Mouse (Mus musculus): ENCODE data around the gene Tspan9. TPM values are rescaled to one million over a fixed set of nuclear protein-coding genes. Genes with fewer than 3 reads are reported as not detected.
A peak's percentile ranks its signal among the peaks of the same experiment; 100 is the strongest.

Tspan9 gene
- polyA plus RNA-seq, 1 experiment from 2014 or later, result 69.7 TPM

GRCm38 (mm10) chr6:128115121-128115520, 28.3 kb downstream of the Tspan9 start:
- Histone ChIP-seq H3K4me3 (no peak overlapping the region), H3K27ac (replicated peaks) (no peak overlapping the region; the same call in 1 of the 2 replicates), H3K9me3 (no peaks in the 10 kb centered on the region), H3K4me1 (peaks cover 69% of the 10 kb centered on the region), H3K27me3 (replicated peaks; ENCODE audit: low read depth, poor library complexity, severe bottlenecking) (no peaks in the 10 kb centered on the region), H3K36me3 (replicated peaks) (peaks cover 11% of the 10 kb centered on the region; the same call in 1 of the 2 replicates)
- WGBS, result 90% methylated on average over 6 of the region's 6 CpGs
- DNase-seq (ENCODE audit: low spot score), result no peak

- H3K27ac ChIP-seq (replicated peaks), result peak overlapping the region; percentile 77
- peak; percentile 56 for DNase-seq (ENCODE audit: low spot score)
- H3K9me3 ChIP-seq, result no peaks in the 10 kb centered on the region
- no peak overlapping the region for H3K4me3 ChIP-seq
- no peaks in the 10 kb centered on the region for H3K36me3 ChIP-seq (replicated peaks)
- H3K27me3 ChIP-seq (replicated peaks; ENCODE audit: low read depth, poor library complexity, severe bottlenecking), result no peaks in the 10 kb centered on the region
- peaks cover 70% of the 10 kb centered on the region for H3K4me1 ChIP-seq
- 7% methylated on average over 3 of the region's 3 CpGs for WGBS
These were observed 30.8 kb downstream of the Tspan9 start for GRCm38 (mm10) chr6:128112605-128113004.

- H3K27ac ChIP-seq (replicated peaks), result peak overlapping the region; percentile 77
- WGBS, result 58% methylated on average over 7 of the region's 7 CpGs
- H3K9me3 ChIP-seq, result no peaks in the 10 kb centered on the region
- no peaks in the 10 kb centered on the region for H3K36me3 ChIP-seq (replicated peaks)
- no peaks in the 10 kb centered on the region for H3K27me3 ChIP-seq (replicated peaks; ENCODE audit: low read depth, poor library complexity, severe bottlenecking)
- no peak overlapping the region for H3K4me3 ChIP-seq
- no peak for DNase-seq (ENCODE audit: low spot score)
- peaks cover 68% of the 10 kb centered on the region for H3K4me1 ChIP-seq
These were observed 31.6 kb downstream of the Tspan9 start for GRCm38 (mm10) chr6:128111784-128112183.

- WGBS, result 88% methylated on average over 7 of the region's 7 CpGs
- Histone ChIP-seq H3K4me1 (peaks cover 73% of the 10 kb centered on the region), H3K27ac (replicated peaks) (0 out of 2 replicates have a peak overlapping the region, but pooled peaks have one; percentile 14), H3K36me3 (replicated peaks) (no peaks in the 10 kb centered on the region), H3K27me3 (replicated peaks; ENCODE audit: low read depth, poor library complexity, severe bottlenecking) (no peaks in the 10 kb centered on the region), H3K9me3 (no peaks in the 10 kb centered on the region), H3K4me3 (no peak overlapping the region)
- DNase-seq (ENCODE audit: low spot score), result no peak
These were observed 34.9 kb downstream of the Tspan9 start for GRCm38 (mm10) chr6:128108324-128109035.

GRCm38 (mm10) chr6:128107698-128108097, 35.7 kb downstream of the Tspan9 start:
- Histone ChIP-seq H3K27ac (replicated peaks) (peak overlapping the region; percentile 70), H3K27me3 (replicated peaks; ENCODE audit: low read depth, poor library complexity, severe bottlenecking) (no peaks in the 10 kb centered on the region), H3K4me1 (peaks cover 71% of the 10 kb centered on the region), H3K36me3 (replicated peaks) (no peaks in the 10 kb centered on the region), H3K9me3 (no peaks in the 10 kb centered on the region), H3K4me3 (no peak overlapping the region)
- no peak for DNase-seq (ENCODE audit: low spot score)
- WGBS, result 71% methylated on average over 8 of the region's 8 CpGs

- 80% methylated on average over 3 of the region's 3 CpGs for WGBS
- no peaks in the 10 kb centered on the region for H3K27me3 ChIP-seq (replicated peaks; ENCODE audit: low read depth, poor library complexity, severe bottlenecking)
- H3K9me3 ChIP-seq, result no peaks in the 10 kb centered on the region
- peak overlapping the region; percentile 11 for H3K27ac ChIP-seq (replicated peaks)
- H3K36me3 ChIP-seq (replicated peaks), result no peaks in the 10 kb centered on the region
- H3K4me1 ChIP-seq, result peaks cover 65% of the 10 kb centered on the region
- DNase-seq (ENCODE audit: low spot score), result no peak
- no peak overlapping the region for H3K4me3 ChIP-seq
These were observed 37.2 kb downstream of the Tspan9 start for GRCm38 (mm10) chr6:128106154-128106553.

GRCm38 (mm10) chr6:128104712-128105324, 38.6 kb downstream of the Tspan9 start:
- Histone ChIP-seq H3K27ac (replicated peaks) (peak overlapping the region; percentile 11; the same call in 1 of the 2 replicates), H3K4me3 (no peak overlapping the region), H3K36me3 (replicated peaks) (no peaks in the 10 kb centered on the region), H3K9me3 (no peaks in the 10 kb centered on the region), H3K27me3 (replicated peaks; ENCODE audit: low read depth, poor library complexity, severe bottlenecking) (no peaks in the 10 kb centered on the region), H3K4me1 (peaks cover 60% of the 10 kb centered on the region)
- peak; percentile 35 for DNase-seq (ENCODE audit: low spot score)
- 76% methylated on average over 7 of the region's 7 CpGs for WGBS

- DNase-seq (ENCODE audit: low spot score), result no peak
- Histone ChIP-seq H3K36me3 (replicated peaks) (no peaks in the 10 kb centered on the region), H3K27ac (replicated peaks) (0 out of 2 replicates have a peak overlapping the region, but pooled peaks have one; percentile 1), H3K27me3 (replicated peaks; ENCODE audit: low read depth, poor library complexity, severe bottlenecking) (no peaks in the 10 kb centered on the region), H3K4me1 (peaks cover 67% of the 10 kb centered on the region), H3K4me3 (no peak overlapping the region), H3K9me3 (no peaks in the 10 kb centered on the region)
- 80% methylated on average over 5 of the region's 5 CpGs for WGBS
These were observed 39.5 kb downstream of the Tspan9 start for GRCm38 (mm10) chr6:128103874-128104273.

GRCm38 (mm10) chr6:128102296-128102999, 40.9 kb downstream of the Tspan9 start:
- H3K4me1 ChIP-seq, result peaks cover 65% of the 10 kb centered on the region
- WGBS, result 44% methylated on average over 6 of the region's 6 CpGs

GRCm38 (mm10) chr6:128099871-128100270, 43.5 kb downstream of the Tspan9 start:
- peaks cover 54% of the 10 kb centered on the region for H3K4me1 ChIP-seq
- H3K4me3 ChIP-seq, result no peak overlapping the region
- WGBS, result 81% methylated on average over 5 of the region's 5 CpGs
- H3K27ac ChIP-seq (replicated peaks), result no peak overlapping the region
- no peaks in the 10 kb centered on the region for H3K27me3 ChIP-seq (replicated peaks; ENCODE audit: low read depth, poor library complexity, severe bottlenecking)
- no peak for DNase-seq (ENCODE audit: low spot score)
- no peaks in the 10 kb centered on the region for H3K36me3 ChIP-seq (replicated peaks)
- no peaks in the 10 kb centered on the region for H3K9me3 ChIP-seq

More at GRCm38 (mm10) chr6:128102296-128102999, 40.9 kb downstream of the Tspan9 start:
- Histone ChIP-seq H3K9me3 (no peaks in the 10 kb centered on the region), H3K27ac (replicated peaks) (peak overlapping the region; percentile 64), H3K4me3 (no peak overlapping the region), H3K36me3 (replicated peaks) (no peaks in the 10 kb centered on the region), H3K27me3 (replicated peaks; ENCODE audit: low read depth, poor library complexity, severe bottlenecking) (no peaks in the 10 kb centered on the region)
- peak; percentile 25 for DNase-seq (ENCODE audit: low spot score)

GRCm38 (mm10) chr6:128099190-128099589, 44.2 kb downstream of the Tspan9 start:
- 79% methylated on average over 9 of the region's 9 CpGs for WGBS
- no peak for DNase-seq (ENCODE audit: low spot score)

GRCm38 (mm10) chr6:128096521-128096920, 46.9 kb downstream of the Tspan9 start:
- DNase-seq (ENCODE audit: low spot score), result no peak
- no peaks in the 10 kb centered on the region for H3K9me3 ChIP-seq
- no peak overlapping the region for H3K4me3 ChIP-seq
- H3K36me3 ChIP-seq (replicated peaks), result no peaks in the 10 kb centered on the region
- 84% methylated on average over 7 of the region's 7 CpGs for WGBS
- H3K27me3 ChIP-seq (replicated peaks; ENCODE audit: low read depth, poor library complexity, severe bottlenecking), result no peaks in the 10 kb centered on the region
- no peak overlapping the region for H3K27ac ChIP-seq (replicated peaks)
- peaks cover 49% of the 10 kb centered on the region for H3K4me1 ChIP-seq

More at GRCm38 (mm10) chr6:128099190-128099589, 44.2 kb downstream of the Tspan9 start:
- Histone ChIP-seq H3K27me3 (replicated peaks; ENCODE audit: low read depth, poor library complexity, severe bottlenecking) (no peaks in the 10 kb centered on the region), H3K9me3 (no peaks in the 10 kb centered on the region), H3K4me1 (peaks cover 50% of the 10 kb centered on the region), H3K27ac (replicated peaks) (no peak overlapping the region), H3K36me3 (replicated peaks) (no peaks in the 10 kb centered on the region), H3K4me3 (no peak overlapping the region)

Data from embryonic facial prominence, embryonic 10.5 days (tissue).